Mouse (Mus musculus): Measurements from ENCODE around the gene Cntf. TPM values are rescaled to one million over a fixed set of nuclear protein-coding genes. Genes with fewer than 3 reads are reported as not detected.
"Not testable (repeated sequence)": the region's sequence is repeated elsewhere in the genome, so short reads cannot be mapped to it uniquely, and the experiment has no call there.

The Cntf gene
- polyA plus RNA-seq, 1 experiment from 2014 or later, result 1.3 TPM

- WGBS, result 80% methylated on average over 2 of the region's 2 CpGs
- ATAC-seq (ENCODE audit: borderline replicate concordance, extremely low read depth, low FRiP score, low TSS enrichment), result no peak
These were observed 5.8 kb downstream of the Cntf start for GRCm38 (mm10) chr19:12759656-12760055.

GRCm38 (mm10) chr19:12758936-12759478 is 6.4 kb downstream of the Cntf start:
- Histone ChIP-seq H3K9ac (no peak overlapping the region), H3K4me1 (no peaks in the 10 kb centered on the region), H3K4me2 (no peak overlapping the region), H3K9me3 (no peaks in the 10 kb centered on the region), H3K36me3 (peaks cover 22% of the 10 kb centered on the region), H3K27me3 (no peaks in the 10 kb centered on the region), H3K27ac (no peak overlapping the region), H3K4me3 (no peak overlapping the region)
- 79% methylated on average over 1 of the region's 1 CpGs for WGBS
- no peak for ATAC-seq (ENCODE audit: borderline replicate concordance, extremely low read depth, low FRiP score, low TSS enrichment)

More at GRCm38 (mm10) chr19:12759656-12760055, 5.8 kb downstream of the Cntf start:
- Histone ChIP-seq H3K9ac (no peak overlapping the region), H3K36me3 (peaks cover 27% of the 10 kb centered on the region), H3K4me1 (no peaks in the 10 kb centered on the region), H3K27ac (no peak overlapping the region), H3K9me3 (no peaks in the 10 kb centered on the region), H3K27me3 (no peaks in the 10 kb centered on the region), H3K4me3 (no peak overlapping the region), H3K4me2 (no peak overlapping the region)

GRCm38 (mm10) chr19:12756286-12756685 is 9.1 kb downstream of the Cntf start:
- no peak overlapping the region for H3K4me3 ChIP-seq
- no peaks in the 10 kb centered on the region for H3K27me3 ChIP-seq
- no peak overlapping the region for H3K4me2 ChIP-seq
- 68% methylated on average over 3 of the region's 3 CpGs for WGBS
- no peak overlapping the region for H3K9ac ChIP-seq
- no peaks in the 10 kb centered on the region for H3K36me3 ChIP-seq
- ATAC-seq (ENCODE audit: borderline replicate concordance, extremely low read depth, low FRiP score, low TSS enrichment), result no peak
- no peaks in the 10 kb centered on the region for H3K9me3 ChIP-seq
- no peak overlapping the region for H3K27ac ChIP-seq
- no peaks in the 10 kb centered on the region for H3K4me1 ChIP-seq

- Histone ChIP-seq H3K4me3 (no peak overlapping the region), H3K9me3 (no peaks in the 10 kb centered on the region), H3K36me3 (no peaks in the 10 kb centered on the region), H3K4me2 (no peak overlapping the region), H3K9ac (no peak overlapping the region), H3K27me3 (no peaks in the 10 kb centered on the region), H3K27ac (no peak overlapping the region), H3K4me1 (no peaks in the 10 kb centered on the region)
- ATAC-seq (ENCODE audit: borderline replicate concordance, extremely low read depth, low FRiP score, low TSS enrichment), result no peak
- 52% methylated on average over 2 of the region's 2 CpGs for WGBS
These were observed 33.5 kb downstream of the Cntf start for GRCm38 (mm10) chr19:12731950-12732349.

- H3K4me1 ChIP-seq, result no peaks in the 10 kb centered on the region
- no peaks in the 10 kb centered on the region for H3K9me3 ChIP-seq
- no peak overlapping the region for H3K4me3 ChIP-seq
- 60% methylated on average over 1 of the region's 1 CpGs for WGBS
- no peaks in the 10 kb centered on the region for H3K27me3 ChIP-seq
- no peak overlapping the region for H3K4me2 ChIP-seq
- no peaks in the 10 kb centered on the region for H3K36me3 ChIP-seq
- no peak overlapping the region for H3K27ac ChIP-seq
- no peak overlapping the region for H3K9ac ChIP-seq
- ATAC-seq (ENCODE audit: borderline replicate concordance, extremely low read depth, low FRiP score, low TSS enrichment), result no peak
These were observed 34.4 kb downstream of the Cntf start for GRCm38 (mm10) chr19:12731036-12731435.

- Histone ChIP-seq H3K9ac (no peak overlapping the region), H3K36me3 (no peaks in the 10 kb centered on the region), H3K27me3 (no peaks in the 10 kb centered on the region), H3K9me3 (no peaks in the 10 kb centered on the region), H3K4me2 (no peak overlapping the region), H3K27ac (no peak overlapping the region), H3K4me1 (no peaks in the 10 kb centered on the region), H3K4me3 (no peak overlapping the region)
- ATAC-seq (ENCODE audit: borderline replicate concordance, extremely low read depth, low FRiP score, low TSS enrichment), result no peak
- WGBS, result 72% methylated on average over 1 of the region's 1 CpGs
These were observed 39.6 kb downstream of the Cntf start for GRCm38 (mm10) chr19:12725851-12726250.

GRCm38 (mm10) chr19:12722308-12722707 is 43.1 kb downstream of the Cntf start:
- Histone ChIP-seq H3K4me1 (no peaks in the 10 kb centered on the region), H3K36me3 (no peaks in the 10 kb centered on the region), H3K9ac (no peak overlapping the region), H3K4me2 (no peak overlapping the region), H3K4me3 (no peak overlapping the region), H3K27ac (no peak overlapping the region), H3K27me3 (no peaks in the 10 kb centered on the region), H3K9me3 (no peaks in the 10 kb centered on the region)
- ATAC-seq (ENCODE audit: borderline replicate concordance, extremely low read depth, low FRiP score, low TSS enrichment), result no peak
- WGBS, result 64% methylated on average over 2 of the region's 3 CpGs

- not testable (repeated sequence) for H3K9me3 ChIP-seq; ATAC-seq (ENCODE audit: borderline replicate concordance, extremely low read depth, low FRiP score, low TSS enrichment); H3K4me1 ChIP-seq; H3K27ac ChIP-seq; H3K36me3 ChIP-seq; H3K9ac ChIP-seq; H3K27me3 ChIP-seq; H3K4me2 ChIP-seq; H3K4me3 ChIP-seq
- WGBS, result 92% methylated on average over 7 of the region's 7 CpGs
These were observed 43.8 kb downstream of the Cntf start for GRCm38 (mm10) chr19:12721596-12721995.

- H3K27ac ChIP-seq; H3K36me3 ChIP-seq; H3K4me2 ChIP-seq; H3K9ac ChIP-seq; H3K27me3 ChIP-seq; ATAC-seq (ENCODE audit: borderline replicate concordance, extremely low read depth, low FRiP score, low TSS enrichment); H3K4me1 ChIP-seq; H3K4me3 ChIP-seq; H3K9me3 ChIP-seq: not testable (repeated sequence)
- 85% methylated on average over 5 of the region's 5 CpGs for WGBS
These were observed 44.5 kb downstream of the Cntf start for GRCm38 (mm10) chr19:12720919-12721318.

- H3K27ac ChIP-seq, result no peak overlapping the region
- no peaks in the 10 kb centered on the region for H3K4me1 ChIP-seq
- ATAC-seq (ENCODE audit: borderline replicate concordance, extremely low read depth, low FRiP score, low TSS enrichment), result no peak
- no peaks in the 10 kb centered on the region for H3K27me3 ChIP-seq
- H3K36me3 ChIP-seq, result no peaks in the 10 kb centered on the region
- no peaks in the 10 kb centered on the region for H3K9me3 ChIP-seq
- no peak overlapping the region for H3K4me2 ChIP-seq
- H3K9ac ChIP-seq, result no peak overlapping the region
- WGBS, result 32% methylated on average over 2 of the region's 2 CpGs
- no peak overlapping the region for H3K4me3 ChIP-seq
These were observed 45.0 kb downstream of the Cntf start for GRCm38 (mm10) chr19:12720463-12720862.

- Histone ChIP-seq H3K9ac (no peak overlapping the region), H3K27me3 (no peaks in the 10 kb centered on the region), H3K4me3 (no peak overlapping the region), H3K36me3 (no peaks in the 10 kb centered on the region), H3K4me1 (no peaks in the 10 kb centered on the region), H3K4me2 (no peak overlapping the region), H3K27ac (no peak overlapping the region), H3K9me3 (no peaks in the 10 kb centered on the region)
- WGBS, result 68% methylated on average over 6 of the region's 6 CpGs
- ATAC-seq (ENCODE audit: borderline replicate concordance, extremely low read depth, low FRiP score, low TSS enrichment), result no peak
These were observed 46.2 kb downstream of the Cntf start for GRCm38 (mm10) chr19:12719189-12719588.
